Mouse (Mus musculus) kidney, embryonic 15.5 days (tissue): ENCODE measurements at regions not wholly inside any gene's neighbourhood (a gene's known extent, or its start where the extent isn't known, plus 50 kb on each side); places are given as distances from the start of the nearest gene placed in this dataset.

Source experiments
- ATAC-seq: fragments of 200-750 bp; cut with Nextera tagmentation; replicated peaks from 2 replicates; pipeline ENCODE4 v1.8.0; 2017; ENCODE audit warnings: moderate TSS enrichment; ENCODE audit not compliant: low FRiP score
- H3K27ac ChIP-seq: fragments of 300-500 bp; sonication (generic); 2 replicates; pipeline ENCODE4 v1.5.1; 2015; ENCODE audit warnings: mild to moderate bottlenecking, inconsistent platforms
- H3K27me3 ChIP-seq: fragments of 300-500 bp; sonication (generic); 2 replicates; pipeline ENCODE4 v1.6.1; 2015; ENCODE audit warnings: inconsistent platforms
- H3K36me3 ChIP-seq: fragments of 300-500 bp; sonication (generic); 2 replicates; pipeline ENCODE4 v1.6.1; 2015; ENCODE audit warnings: inconsistent platforms
- H3K4me1 ChIP-seq: fragments of 300-500 bp; sonication (generic); 2 replicates; pipeline ENCODE4 v1.6.1; 2015; ENCODE audit warnings: inconsistent platforms
- H3K4me2 ChIP-seq: fragments of 300-500 bp; sonication (generic); 2 replicates; pipeline ENCODE4 v1.6.1; 2015; ENCODE audit warnings: moderate library complexity, mild to moderate bottlenecking, inconsistent platforms
- H3K4me3 ChIP-seq: fragments of 300-500 bp; sonication (generic); replicated peaks from 2 replicates; pipeline ENCODE4 v1.5.1; 2015; ENCODE audit warnings: mild to moderate bottlenecking, inconsistent platforms
- H3K9ac ChIP-seq: fragments of 300-500 bp; sonication (generic); 2 replicates; pipeline ENCODE4 v1.6.1; 2015; ENCODE audit warnings: mild to moderate bottlenecking, inconsistent platforms
- H3K9me3 ChIP-seq: fragments of 300-500 bp; sonication (generic); replicated peaks from 2 replicates; pipeline ENCODE4 v1.6.1; 2016; ENCODE audit warnings: inconsistent platforms
- WGBS: fragments of 180-500 bp; shearing (Covaris S2); methylation state at CpG from one replicate; pipeline ENCODE4 v1.1.7; 2015; ENCODE audit warnings: mixed read lengths; 5-methylcytosine and 5-hydroxymethylcytosine counted together

DNA sequence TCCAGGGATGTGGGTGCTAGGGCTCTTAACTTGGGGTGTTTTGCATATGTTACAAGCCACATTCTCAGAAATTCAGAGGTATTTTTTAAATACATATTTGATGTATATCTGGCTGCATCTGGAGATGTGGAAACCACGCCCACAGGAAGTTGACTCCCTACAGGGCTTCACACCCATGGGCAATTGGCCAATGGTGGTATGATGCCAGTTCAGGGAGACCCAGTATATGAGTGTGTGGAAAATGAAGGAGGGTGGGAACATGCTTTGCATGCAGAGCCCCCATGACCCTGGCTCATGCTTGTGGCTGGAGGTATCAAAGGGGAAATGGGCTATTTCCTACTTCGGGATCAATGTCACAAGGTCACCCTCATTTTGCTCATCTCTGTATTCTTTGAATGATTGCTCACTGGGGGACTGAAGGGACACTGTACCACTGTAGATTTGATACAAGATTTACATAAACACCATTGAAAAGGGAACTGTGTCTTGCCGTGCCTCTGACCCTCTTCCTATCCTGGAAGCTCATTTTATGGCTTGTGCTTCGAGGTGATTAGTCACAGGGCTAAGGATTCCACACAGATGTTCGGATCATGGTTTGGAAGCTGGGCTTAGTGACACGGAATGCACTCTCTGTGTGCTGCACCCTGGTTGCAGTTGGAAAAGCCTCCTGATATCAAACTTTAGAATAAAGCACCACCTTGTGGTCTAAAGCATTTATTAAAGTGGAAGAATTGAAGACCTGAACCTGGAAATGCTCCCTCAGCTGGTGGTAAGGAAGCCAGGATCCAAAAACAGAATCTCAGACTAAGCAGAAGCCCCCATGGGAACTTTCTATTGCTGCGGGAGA is 56.8 kb upstream of the Edn1 start:
- H3K27me3 ChIP-seq = no peaks in the 10 kb centered on the region
- no peak overlapping the region for H3K9ac ChIP-seq
- no peak overlapping the region for H3K27ac ChIP-seq
- no peaks in the 10 kb centered on the region for H3K36me3 ChIP-seq
- ATAC-seq = peak; percentile 33; the same call in 1 of the 2 replicates
- peaks cover 5% of the 10 kb centered on the region for H3K4me1 ChIP-seq
- H3K4me2 ChIP-seq = no peak overlapping the region
- H3K9me3 ChIP-seq = no peaks in the 10 kb centered on the region
- H3K4me3 ChIP-seq = no peak overlapping the region
- WGBS = 28% methylated on average over 7 of the region's 7 CpGs

DNA sequence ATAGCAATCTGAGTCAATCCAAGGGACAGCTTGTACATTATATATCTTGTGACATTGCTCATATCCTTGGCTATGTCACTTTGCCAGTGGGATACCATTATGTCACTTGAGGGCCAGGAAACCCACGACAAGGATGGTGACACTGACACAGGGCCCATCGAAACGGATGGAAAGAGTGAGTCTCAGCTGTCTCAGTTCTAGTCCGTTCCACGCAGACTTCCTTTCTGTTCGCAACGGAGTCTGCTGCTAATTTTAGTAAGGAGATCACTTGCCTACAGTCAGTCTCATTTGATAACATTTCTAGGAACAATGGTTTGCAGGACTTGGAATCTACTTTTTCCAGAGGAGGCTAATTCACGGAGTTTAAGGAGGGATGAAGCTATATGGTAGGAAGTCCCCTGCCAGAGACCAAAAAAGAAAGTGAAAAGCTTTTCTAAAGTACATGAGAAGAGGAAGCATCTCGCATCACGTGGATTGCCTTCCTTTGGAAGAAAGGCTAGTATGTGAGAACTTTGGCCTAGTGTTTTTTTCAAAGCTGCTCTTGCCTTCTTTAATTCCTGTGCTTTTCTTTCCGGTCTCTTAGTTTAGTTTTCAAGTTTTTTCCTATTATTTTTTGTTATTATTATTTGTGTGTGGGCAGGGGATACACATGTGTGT is 55.4 kb upstream of the Edn1 start:
- Histone ChIP-seq H3K4me2 (no peak overlapping the region), H3K9ac (no peak overlapping the region), H3K4me1 (peaks cover 5% of the 10 kb centered on the region), H3K9me3 (no peaks in the 10 kb centered on the region), H3K27me3 (no peaks in the 10 kb centered on the region), H3K4me3 (no peak overlapping the region), H3K27ac (no peak overlapping the region), H3K36me3 (no peaks in the 10 kb centered on the region)
- no peak for ATAC-seq
- 78% methylated on average over 11 of the region's 11 CpGs for WGBS
